Mouse (Mus musculus): Measurements from ENCODE around the gene Gabbr2.

DNA sequence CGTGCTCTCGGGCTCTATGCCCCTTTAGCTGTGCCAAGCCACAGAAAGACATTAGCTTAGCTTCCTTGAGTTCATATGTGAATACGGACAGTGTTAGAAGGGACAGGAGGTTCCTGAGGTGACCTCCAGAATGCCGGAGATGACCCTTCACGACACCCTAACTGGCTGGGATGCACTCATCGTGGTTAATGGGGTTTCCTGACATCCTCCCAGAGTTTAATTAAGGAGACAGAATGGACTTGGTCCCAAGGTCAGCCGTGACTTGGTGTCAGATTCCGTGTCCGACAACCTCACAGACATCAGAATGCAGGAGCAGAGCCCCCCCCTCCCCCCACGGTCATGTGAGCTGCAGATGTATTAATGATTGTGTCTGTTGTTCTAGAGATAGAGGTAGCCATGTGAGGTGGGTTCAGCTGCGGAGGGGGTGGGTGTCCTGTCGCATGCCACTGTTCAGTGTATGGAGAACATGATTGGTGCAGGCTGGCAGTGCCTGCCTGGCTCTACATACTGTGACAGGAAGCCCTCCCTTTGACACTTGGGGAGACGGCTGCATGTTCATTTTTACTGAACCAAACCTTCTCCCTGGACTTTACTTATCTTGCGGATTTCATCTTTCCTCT lies 303.4 kb downstream of the Gabbr2 start:
- TF ChIP-seq CTCF (IDR thresholded peaks at IDR 0.05; ENCODE audit: control insufficient read depth, insufficient read depth, insufficient replicate concordance, low read depth, low read length) = no peak
- TF ChIP-seq POLR2A (IDR thresholded peaks at IDR 0.05; ENCODE audit: control insufficient read depth, low read depth, low read length) = no peak

Data from testis, adult 2 months (tissue).